Mouse (Mus musculus): ENCODE results near the gene Hoxd3.

- TF ChIP-seq ZC3H11A (IDR thresholded peaks at IDR 0.05; ENCODE audit: borderline replicate concordance, low read depth, low read length): 0 out of 2 replicates have a peak, but pooled peaks have one; percentile 31
- TF ChIP-seq HCFC1 (IDR thresholded peaks at IDR 0.05; ENCODE audit: borderline replicate concordance, insufficient read depth, low read length): no peak
- TF ChIP-seq MAFK (IDR thresholded peaks at IDR 0.05; ENCODE audit: insufficient read depth, low read depth, low read length): no peak
- TF ChIP-seq ZNF384 (IDR thresholded peaks at IDR 0.05; ENCODE audit: low read depth, low read length): no peak
These were observed 39.0 kb upstream of the Hoxd3 start for GRCm38 (mm10) chr2:74672481-74673362.

All from ES-E14 (cell line).